Mouse (Mus musculus) Muller cell, postnatal 12 days (primary cell): ENCODE data around the gene Tmed1.
"Not testable (repeated sequence)": the region's sequence is repeated elsewhere in the genome, so short reads cannot be mapped to it uniquely, and the experiment has no call there.

Source experiments
- DNase-seq: peaks from one replicate; pipeline ENCODE4 v3.0.0-alpha.2; 2015; ENCODE audit errors: inconsistent ontology term

Tmed1 gene

DNA sequence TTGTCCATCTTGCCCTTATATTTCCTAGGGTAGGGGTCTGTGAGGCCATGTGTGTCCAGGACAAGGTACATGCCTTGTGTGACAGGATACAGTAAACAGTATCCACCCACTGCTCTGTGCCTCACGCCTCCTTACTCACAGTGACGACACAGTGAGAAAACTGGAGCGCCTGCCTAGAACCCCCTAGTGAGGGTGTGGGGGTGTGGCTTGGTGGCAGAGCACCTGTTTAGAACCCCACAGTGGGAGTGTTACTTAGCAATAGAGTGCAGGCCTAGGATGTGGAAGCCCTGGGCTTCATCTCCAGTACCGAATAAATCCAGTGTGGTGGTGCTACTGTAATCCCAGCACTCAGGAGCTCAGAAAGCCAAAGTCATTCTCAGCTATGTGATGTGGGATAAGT is 37.1 kb downstream of the Tmed1 start:
- DNase-seq: no peak

DNA sequence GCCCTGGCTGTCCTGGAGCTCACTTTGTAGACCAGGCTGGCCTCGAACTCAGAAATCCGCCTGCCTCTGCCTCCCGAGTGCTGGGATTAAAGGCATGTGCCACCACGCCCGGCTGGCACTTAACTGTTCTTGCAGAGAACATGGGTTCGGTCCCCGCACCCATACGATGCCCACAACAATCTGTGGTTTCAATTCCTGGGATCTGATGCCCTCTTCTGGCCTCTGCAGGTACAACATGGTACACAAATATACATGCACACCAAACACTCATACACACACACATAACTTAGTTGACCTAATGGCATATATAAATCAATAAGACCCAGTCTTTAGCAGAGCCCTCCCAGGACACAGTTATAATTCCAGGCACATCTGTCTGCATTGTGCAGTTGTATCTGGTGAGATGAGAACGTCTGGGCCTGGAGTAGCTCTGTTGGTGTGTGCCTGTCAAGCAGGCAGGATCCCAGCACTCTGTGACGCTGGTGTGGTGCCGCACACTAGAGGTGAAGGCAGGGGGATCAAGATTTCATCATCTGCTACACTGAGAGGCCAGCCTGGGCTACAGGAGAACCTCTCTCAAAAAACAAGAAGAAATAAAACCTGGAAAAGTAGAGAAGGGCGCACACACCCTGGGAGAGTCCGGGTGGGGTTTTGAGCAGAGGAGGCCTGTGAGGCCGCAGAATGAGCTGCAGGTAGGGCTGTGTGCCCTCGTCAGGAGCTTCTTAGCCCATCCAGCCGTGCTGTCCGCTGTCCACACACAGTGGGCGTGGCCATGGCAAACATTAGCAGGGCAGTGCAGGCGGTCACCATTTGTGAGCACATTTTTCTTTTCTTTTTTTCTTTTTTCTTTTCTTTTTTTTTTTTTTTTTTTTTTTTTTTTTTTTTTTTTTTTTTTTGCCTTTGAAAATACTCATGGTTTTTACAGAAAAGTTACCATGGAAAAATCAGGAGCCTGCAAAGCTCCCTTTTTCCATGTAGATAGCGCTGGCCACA is 40.7 kb downstream of the Tmed1 start:
- DNase-seq: peak; percentile 8

DNA sequence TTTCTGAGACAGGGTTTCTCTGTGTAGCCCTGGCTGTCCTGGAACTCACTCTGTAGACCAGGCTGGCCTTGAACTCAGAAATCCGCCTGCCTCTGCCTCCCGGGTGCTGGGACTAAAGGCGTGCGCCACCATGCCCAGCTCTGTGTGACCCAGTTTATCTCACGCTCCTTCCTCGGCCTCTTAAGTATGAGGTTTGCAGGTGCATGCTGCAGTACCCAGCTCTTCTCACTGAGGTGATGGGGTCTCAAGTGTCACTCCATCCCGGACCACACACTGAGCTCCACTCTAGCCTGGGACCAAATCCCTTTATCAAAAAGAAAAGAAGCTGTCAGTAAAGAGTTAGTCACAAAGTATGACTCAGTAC is 45.5 kb downstream of the Tmed1 start:
- DNase-seq: not testable (repeated sequence)

DNA sequence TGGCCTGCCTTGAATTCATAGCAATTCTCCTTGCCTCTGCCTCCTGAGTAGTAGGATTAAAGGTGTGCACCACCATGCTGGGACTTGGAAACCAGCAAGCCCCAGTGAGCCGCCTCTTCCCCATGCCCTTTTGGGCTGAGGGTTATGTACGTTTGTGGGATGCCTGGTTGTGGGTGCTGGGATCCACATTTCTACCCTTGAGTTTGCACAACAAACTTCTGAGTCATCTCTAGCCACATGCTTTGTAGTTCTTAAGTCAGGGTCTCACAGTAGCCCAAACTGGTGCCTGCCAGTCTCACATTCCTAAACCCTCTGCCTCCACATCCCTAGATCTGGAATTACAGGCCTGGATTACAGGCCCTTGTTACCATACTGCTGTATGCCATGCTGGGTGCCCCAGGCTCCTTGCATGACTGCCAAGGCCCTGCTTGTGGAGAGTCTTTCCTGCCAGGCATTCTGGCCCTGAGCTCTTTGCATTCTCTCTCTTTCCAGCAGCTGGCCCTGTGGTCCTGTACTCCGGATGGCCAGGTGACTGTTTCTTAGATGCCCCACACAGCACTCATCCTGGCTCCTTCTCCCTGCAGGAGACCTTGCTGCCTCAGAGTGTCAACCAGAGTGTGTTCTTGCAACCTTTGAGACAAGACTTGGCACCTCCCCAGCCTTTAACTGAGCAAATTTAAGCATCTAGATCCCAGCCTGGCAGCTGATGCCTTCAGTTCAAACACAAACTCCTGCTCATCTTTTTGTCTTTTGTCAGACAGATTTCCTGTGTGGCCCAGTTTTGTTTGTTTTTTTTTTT is 46.1 kb downstream of the Tmed1 start:
- DNase-seq: peak; percentile 76

DNA sequence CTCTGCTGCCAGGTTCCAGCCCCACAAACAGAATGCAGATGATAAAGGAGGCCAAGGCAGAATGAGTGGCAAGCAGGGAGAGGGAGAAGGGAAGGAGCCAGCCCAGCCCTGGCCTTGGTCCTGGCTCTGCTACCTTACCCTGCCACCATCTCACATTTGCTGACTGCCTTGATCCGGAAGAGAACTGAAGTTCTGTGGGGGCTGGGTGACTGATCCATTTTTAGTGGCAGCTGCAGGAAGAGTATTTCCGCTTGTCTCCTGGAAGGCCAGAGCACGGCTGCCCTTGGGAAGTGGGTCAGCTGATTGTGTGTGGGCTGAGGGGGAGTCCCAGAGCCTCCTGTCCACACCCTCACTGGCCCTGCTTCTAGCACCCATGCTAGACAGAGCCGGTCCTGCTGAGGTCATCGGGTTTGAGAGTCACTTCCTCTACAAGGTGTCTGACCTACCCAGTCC is 46.9 kb downstream of the Tmed1 start:
- DNase-seq: peak; percentile 54

DNA sequence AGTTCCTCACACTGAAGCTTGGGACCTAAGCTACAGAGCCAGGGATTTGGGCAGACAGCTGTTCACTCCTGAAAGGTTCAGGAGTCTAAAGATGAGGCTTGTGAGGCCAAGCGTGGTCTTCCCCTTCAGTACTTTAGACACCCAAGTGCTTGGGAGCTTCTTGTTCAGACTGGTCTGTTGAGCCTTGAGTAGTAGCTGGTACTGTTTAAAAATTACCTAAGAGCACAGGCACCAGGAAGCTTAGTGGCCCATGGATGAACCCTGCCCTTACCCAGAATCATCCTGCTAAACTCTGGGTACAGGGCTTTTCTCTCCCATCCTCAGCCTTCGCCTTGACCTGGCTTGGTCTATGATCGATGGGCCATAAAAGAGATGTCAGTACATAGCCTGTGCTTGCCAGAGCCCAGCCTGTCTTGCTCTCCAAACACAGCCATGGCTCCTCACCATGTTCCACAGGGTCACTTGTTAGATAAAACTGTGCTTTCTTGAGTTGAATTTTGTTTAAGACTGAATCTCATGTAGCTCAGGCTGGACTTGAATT is 49.6 kb downstream of the Tmed1 start:
- DNase-seq: no peak

DNA sequence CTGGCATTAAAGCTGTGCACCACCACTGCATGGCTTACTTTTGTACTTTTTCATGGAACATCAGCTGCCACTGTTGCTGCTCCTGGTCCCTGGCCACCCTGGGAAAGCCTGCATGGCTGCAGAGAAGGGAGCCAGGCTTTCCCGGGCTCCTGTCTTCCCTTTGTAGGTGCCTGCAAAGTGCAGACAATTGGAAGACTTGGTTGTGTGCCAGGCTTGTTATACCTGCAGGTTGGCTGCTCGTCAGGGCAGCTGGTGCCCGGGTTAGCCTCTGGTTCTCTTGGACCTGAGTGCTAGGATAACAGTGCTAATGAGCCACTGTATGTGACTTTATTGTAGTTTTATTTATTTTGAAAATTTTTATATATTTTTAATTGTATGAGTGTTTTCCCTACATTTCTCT is 51.2 kb downstream of the Tmed1 start:
- no peak for DNase-seq
